Mouse (Mus musculus): Measurements from ENCODE around the gene Zfp947. TPM values are rescaled to one million over a fixed set of nuclear protein-coding genes. Genes with fewer than 3 reads are reported as not detected.
"Not testable (repeated sequence)": the region's sequence is repeated elsewhere in the genome, so short reads cannot be mapped to it uniquely, and the experiment has no call there.

The Zfp947 gene
- 2.4 and 2.9 TPM in 2 replicates for polyA plus RNA-seq (2014; fragmentation: Nextera tagmentation; extraction: Ambion mirVana)

GRCm38 (mm10) chr17:22165722-22166294, at the start of gene Zfp947:
Gene Zfp947 (minus strand): TSS chr17:22166190.
- not testable (repeated sequence) for H3K27ac ChIP-seq (replicated peaks; ENCODE audit: low read depth, low read length); H3K9me3 ChIP-seq (ENCODE audit: control insufficient read depth, low read length); H3K4me1 ChIP-seq (ENCODE audit: control insufficient read depth, insufficient read depth, low read length); H3K27me3 ChIP-seq (replicated peaks; ENCODE audit: control insufficient read depth, insufficient read depth, low read length); H3K36me3 ChIP-seq (ENCODE audit: control insufficient read depth, insufficient read depth, low read length)
- peak; percentile 92 for ATAC-seq (ENCODE audit: low read depth)
- peak within 1 kb of the TSS; percentile 44 for H3K4me3 ChIP-seq (ENCODE audit: low read depth, low read length)
- peak within 1 kb of the TSS; percentile 48 for H3K4me2 ChIP-seq (ENCODE audit: low read depth, low read length)
- 0% methylated on average over 16 of the region's 16 CpGs for WGBS
- peak within 1 kb of the TSS; percentile 60 for H3K9ac ChIP-seq (ENCODE audit: low read depth, low read length)
- peak; percentile 81 for DNase-seq (ENCODE audit: low spot score)

- Histone ChIP-seq H3K4me2 (ENCODE audit: low read depth, low read length) (peak overlapping the region; percentile 48), H3K4me3 (ENCODE audit: low read depth, low read length) (peak overlapping the region; percentile 44), H3K9ac (ENCODE audit: low read depth, low read length) (peak overlapping the region; percentile 60)
- DNase-seq (ENCODE audit: low spot score); H3K9me3 ChIP-seq (ENCODE audit: control insufficient read depth, low read length); H3K27ac ChIP-seq (replicated peaks; ENCODE audit: low read depth, low read length); H3K27me3 ChIP-seq (replicated peaks; ENCODE audit: control insufficient read depth, insufficient read depth, low read length); H3K4me1 ChIP-seq (ENCODE audit: control insufficient read depth, insufficient read depth, low read length); H3K36me3 ChIP-seq (ENCODE audit: control insufficient read depth, insufficient read depth, low read length): not testable (repeated sequence)
- 7% methylated on average over 3 of the region's 3 CpGs for WGBS
- peak; percentile 42; the same call in 1 of the 2 replicates for ATAC-seq (ENCODE audit: low read depth)
These were observed 686 bp downstream of the Zfp947 start for GRCm38 (mm10) chr17:22165304-22165703.

- not testable (repeated sequence) for H3K9me3 ChIP-seq (ENCODE audit: control insufficient read depth, low read length); H3K27ac ChIP-seq (replicated peaks; ENCODE audit: low read depth, low read length); ATAC-seq (ENCODE audit: low read depth); H3K4me2 ChIP-seq (ENCODE audit: low read depth, low read length); H3K4me1 ChIP-seq (ENCODE audit: control insufficient read depth, insufficient read depth, low read length); H3K4me3 ChIP-seq (ENCODE audit: low read depth, low read length); H3K36me3 ChIP-seq (ENCODE audit: control insufficient read depth, insufficient read depth, low read length); DNase-seq (ENCODE audit: low spot score); H3K9ac ChIP-seq (ENCODE audit: low read depth, low read length); H3K27me3 ChIP-seq (replicated peaks; ENCODE audit: control insufficient read depth, insufficient read depth, low read length)
- 66% methylated on average over 2 of the region's 4 CpGs for WGBS
These were observed 12.0 kb downstream of the Zfp947 start for GRCm38 (mm10) chr17:22153951-22154350.

- Histone ChIP-seq H3K4me2 (ENCODE audit: low read depth, low read length) (no peak overlapping the region), H3K4me1 (ENCODE audit: control insufficient read depth, insufficient read depth, low read length) (no peaks in the 10 kb centered on the region), H3K4me3 (ENCODE audit: low read depth, low read length) (no peak overlapping the region), H3K36me3 (ENCODE audit: control insufficient read depth, insufficient read depth, low read length) (no peaks in the 10 kb centered on the region), H3K9me3 (ENCODE audit: control insufficient read depth, low read length) (no peaks in the 10 kb centered on the region; the same call in 1 of the 2 replicates), H3K9ac (ENCODE audit: low read depth, low read length) (no peak overlapping the region), H3K27ac (replicated peaks; ENCODE audit: low read depth, low read length) (no peak overlapping the region), H3K27me3 (replicated peaks; ENCODE audit: control insufficient read depth, insufficient read depth, low read length) (no peaks in the 10 kb centered on the region)
- ATAC-seq (ENCODE audit: low read depth) (no peak), DNase-seq (ENCODE audit: low spot score) (no peak)
These were observed 47.2 kb downstream of the Zfp947 start for GRCm38 (mm10) chr17:22118770-22119169.

Other genes with a start within 250 kb of the Zfp947 start
- gene Zfp942, start 203.7 kb downstream of the Zfp947 start, polyA plus RNA-seq (2014; fragmentation: Nextera tagmentation; extraction: Ambion mirVana), result 19.0 and 23.5 TPM in 2 replicates
- 17.6 and 21.2 TPM in 2 replicates for gene Zfp943, start 203.6 kb downstream of the Zfp947 start, polyA plus RNA-seq (2014; fragmentation: Nextera tagmentation; extraction: Ambion mirVana)
- gene Zfp994, start 59.4 kb upstream of the Zfp947 start, polyA plus RNA-seq (2014; fragmentation: Nextera tagmentation; extraction: Ambion mirVana), result 2.6 and 3.0 TPM in 2 replicates
- 13.6 and 13.7 TPM in 2 replicates for gene CT030661.1, start 148.6 kb upstream of the Zfp947 start, polyA plus RNA-seq (2014; fragmentation: Nextera tagmentation; extraction: Ambion mirVana)
- gene Zfp944, start 195.2 kb upstream of the Zfp947 start, polyA plus RNA-seq (2014; fragmentation: Nextera tagmentation; extraction: Ambion mirVana), result 14.1 and 14.9 TPM in 2 replicates
- 10.4 and 10.7 TPM in 2 replicates for gene Zfp758, start 195.3 kb upstream of the Zfp947 start, polyA plus RNA-seq (2014; fragmentation: Nextera tagmentation; extraction: Ambion mirVana)

Data from embryonic facial prominence, embryonic 14.5 days (tissue).